Mouse (Mus musculus) gonadal fat pad, adult 2 months (tissue): Measurements from ENCODE around the gene Cxxc4. TPM values are rescaled to one million over a fixed set of nuclear protein-coding genes. Genes with fewer than 3 reads are reported as not detected.

Experiments
- DNase-seq: peaks from one replicate; pipeline ENCODE4 v3.0.0-alpha.2; 2012; ENCODE audit warnings: low read depth
- polyA plus RNA-seq: library from polyadenylated mRNA; depleted of rRNA; stranded (reverse); fragments of >200 nt; gene quantifications from 2 replicates; pipeline ENCODE4 v1.2.3, GENCODE M21; 2012

Gene Cxxc4
- polyA plus RNA-seq, 1 experiment: 0.77 TPM

- DNase-seq: no peak
Measured at GRCm38 (mm10) chr3:134243850-134244247, 7.6 kb downstream of the Cxxc4 start.

GRCm38 (mm10) chr3:134254221-134254620 lies 17.9 kb downstream of the Cxxc4 start:
- no peak for DNase-seq

- DNase-seq: no peak
Measured at GRCm38 (mm10) chr3:134258715-134259114, 22.4 kb downstream of the Cxxc4 start.

GRCm38 (mm10) chr3:134259300-134259699 lies 23.0 kb downstream of the Cxxc4 start:
- no peak for DNase-seq

GRCm38 (mm10) chr3:134279655-134280054 lies 43.4 kb downstream of the Cxxc4 start:
- DNase-seq: no peak

GRCm38 (mm10) chr3:134281527-134282370 lies 45.5 kb downstream of the Cxxc4 start:
- no peak for DNase-seq

- DNase-seq: no peak
Measured at GRCm38 (mm10) chr3:134295217-134295616, 58.9 kb downstream of the Cxxc4 start.

- DNase-seq: no peak
Measured at GRCm38 (mm10) chr3:134302681-134303491, 66.6 kb downstream of the Cxxc4 start.

- no peak for DNase-seq
Measured at GRCm38 (mm10) chr3:134303492-134303808, 67.2 kb downstream of the Cxxc4 start.

GRCm38 (mm10) chr3:134306507-134306906 lies 70.2 kb downstream of the Cxxc4 start:
- DNase-seq: no peak

GRCm38 (mm10) chr3:134307801-134308200 lies 71.5 kb downstream of the Cxxc4 start:
- no peak for DNase-seq
